Mouse (Mus musculus) myocyte (in vitro differentiated cells): ENCODE measurements around the gene Fam227b. TPM values are rescaled to one million over a fixed set of nuclear protein-coding genes. Genes with fewer than 3 reads are reported as not detected.

Experiments used
- H3K27me3 ChIP-seq: one replicate; pipeline ENCODE4 v1.6.1; 2011; ENCODE audit not compliant: control insufficient read depth, insufficient read depth, insufficient read length
- H3K36me3 ChIP-seq: one replicate; pipeline ENCODE4 v1.6.1; 2011; ENCODE audit not compliant: control insufficient read depth, insufficient read depth
- H3K4me2 ChIP-seq: one replicate; pipeline ENCODE4 v1.6.1; 2011; ENCODE audit warnings: low read depth, control low read depth
- H3K4me3 ChIP-seq: one replicate; pipeline ENCODE4 v1.5.1; 2011; ENCODE audit warnings: mild to moderate bottlenecking, control low read depth, moderate library complexity
- H3K79me2 ChIP-seq: one replicate; pipeline ENCODE4 v1.6.1; 2011; ENCODE audit not compliant: control insufficient read depth, insufficient read depth
- H3ac ChIP-seq: one replicate; pipeline ENCODE4 v1.6.1; 2011; ENCODE audit not compliant: control insufficient read depth, insufficient read length
- CEBPB ChIP-seq: IDR thresholded peaks from 2 replicates; pipeline ENCODE4 v1.6.1; 2011; ENCODE audit warnings: mild to moderate bottlenecking, moderate library complexity; ENCODE audit not compliant: poor library complexity, insufficient read depth, severe bottlenecking
- E2F4 ChIP-seq: IDR thresholded peaks from one replicate; pipeline ENCODE4 v1.6.1; 2011; ENCODE audit warnings: mild to moderate bottlenecking, control low read depth, moderate library complexity; ENCODE audit not compliant: insufficient read depth
- MAX ChIP-seq: IDR thresholded peaks from one replicate; pipeline ENCODE4 v1.6.1; 2011; ENCODE audit warnings: low read depth, mild to moderate bottlenecking, control low read depth
- MYOD1 ChIP-seq, 3 experiments: IDR thresholded peaks; one replicate each; pipeline ENCODE4 v1.6.1; 2011; ENCODE audit warnings: control low read depth in 2 of 3, low read depth in 2 of 3, mild to moderate bottlenecking in 2 of 3, moderate library complexity in 1 of 3; ENCODE audit not compliant: insufficient read length in 2 of 3, control insufficient read depth in 1 of 3
- MYOG ChIP-seq, 3 experiments: IDR thresholded peaks; one replicate each; pipeline ENCODE4 v1.6.1; 2011; ENCODE audit warnings: control low read depth in 2 of 3, low read depth in 2 of 3, mild to moderate bottlenecking in 2 of 3; ENCODE audit not compliant: insufficient read length in 2 of 3, control insufficient read depth in 1 of 3, insufficient read depth in 1 of 3
- POLR2A ChIP-seq: IDR thresholded peaks from one replicate; pipeline ENCODE4 v1.6.1; 2011; ENCODE audit warnings: low read depth, mild to moderate bottlenecking, control low read depth, moderate library complexity; ENCODE audit not compliant: insufficient read length
- POLR2AphosphoS2 ChIP-seq: IDR thresholded peaks from one replicate; pipeline ENCODE4 v1.6.1; 2011; ENCODE audit warnings: low read depth, control low read depth; ENCODE audit not compliant: insufficient read length
- REST ChIP-seq: IDR thresholded peaks from one replicate; pipeline ENCODE4 v1.6.1; 2011; ENCODE audit warnings: mild to moderate bottlenecking, control low read depth, moderate library complexity; ENCODE audit not compliant: insufficient read depth, insufficient read length
- SRF ChIP-seq: IDR thresholded peaks from one replicate; pipeline ENCODE4 v1.6.1; 2011; ENCODE audit warnings: low read depth; ENCODE audit not compliant: control insufficient read depth, insufficient read length
- TCF12 ChIP-seq: IDR thresholded peaks from one replicate; pipeline ENCODE4 v1.6.1; 2011; ENCODE audit warnings: mild to moderate bottlenecking, control low read depth; ENCODE audit not compliant: poor library complexity, insufficient read depth, severe bottlenecking
- TCF3 ChIP-seq: IDR thresholded peaks from one replicate; pipeline ENCODE4 v1.6.1; 2011; ENCODE audit warnings: low read depth, control low read depth; ENCODE audit not compliant: insufficient read length
- USF1 ChIP-seq: IDR thresholded peaks from one replicate; pipeline ENCODE4 v1.6.1; 2011; ENCODE audit warnings: low read depth, mild to moderate bottlenecking, control low read depth, moderate library complexity
- polyA plus RNA-seq: library from polyadenylated mRNA; unstranded; fragments of >200 nt; fragmentation: generic; extraction: Trizol; gene quantifications from one replicate; pipeline ENCODE4 v1.2.1, GENCODE M21; 2012; ENCODE audit warnings: missing spikeins

Fam227b gene
- polyA plus RNA-seq, 1 experiment, result not detected

- TF ChIP-seq POLR2A (no peak), REST (no peak), SRF (no peak), TCF12 (no peak), CEBPB (no peak), POLR2AphosphoS2 (no peak), TCF3 (no peak), E2F4 (no peak), USF1 (no peak)
- Histone ChIP-seq H3K27me3 (peaks cover 5% of the 10 kb centered on the region), H3K36me3 (no peaks in the 10 kb centered on the region), H3K4me2 (no peak overlapping the region), H3ac (no peak overlapping the region), H3K4me3 (no peak overlapping the region), H3K79me2 (no peaks in the 10 kb centered on the region)
Observed at GRCm38 (mm10) chr2:126171427-126171826, 19.6 kb upstream of the Fam227b start.

- Histone ChIP-seq H3ac (no peak overlapping the region), H3K79me2 (no peaks in the 10 kb centered on the region), H3K36me3 (peaks cover 10% of the 10 kb centered on the region), H3K4me3 (no peak overlapping the region), H3K27me3 (no peaks in the 10 kb centered on the region), H3K4me2 (no peak overlapping the region)
- TF ChIP-seq TCF12 (no peak), MYOD1 (IDR thresholded peaks at IDR 0.05; ENCODE audit: control insufficient read depth in 1 of 3, insufficient read length in 2 of 3, low read depth in 2 of 3) (no peak), MAX (no peak), MYOG (IDR thresholded peaks at IDR 0.05; ENCODE audit: control insufficient read depth in 1 of 3, insufficient read depth in 1 of 3, insufficient read length in 2 of 3, low read depth in 2 of 3) (no peak), E2F4 (no peak), TCF3 (no peak), SRF (no peak), POLR2AphosphoS2 (no peak), CEBPB (no peak), USF1 (no peak), REST (no peak), POLR2A (no peak)
Observed at GRCm38 (mm10) chr2:126166848-126167617, 15.2 kb upstream of the Fam227b start.

GRCm38 (mm10) chr2:126166335-126166734, 14.5 kb upstream of the Fam227b start:
- no peak overlapping the region for H3K4me2 ChIP-seq
- TF ChIP-seq TCF3 (no peak), SRF (no peak), USF1 (no peak), POLR2AphosphoS2 (no peak), POLR2A (no peak), E2F4 (no peak), CEBPB (no peak), TCF12 (no peak), REST (no peak), MYOD1 (IDR thresholded peaks at IDR 0.05; ENCODE audit: control insufficient read depth in 1 of 3, insufficient read length in 2 of 3, low read depth in 2 of 3) (no peak), MYOG (IDR thresholded peaks at IDR 0.05; ENCODE audit: control insufficient read depth in 1 of 3, insufficient read depth in 1 of 3, insufficient read length in 2 of 3, low read depth in 2 of 3) (no peak), MAX (no peak)
- H3K36me3 ChIP-seq, result peaks cover 10% of the 10 kb centered on the region
- no peak overlapping the region for H3ac ChIP-seq
- H3K79me2 ChIP-seq, result no peaks in the 10 kb centered on the region
- no peaks in the 10 kb centered on the region for H3K27me3 ChIP-seq
- no peak overlapping the region for H3K4me3 ChIP-seq

- no peak overlapping the region for H3K4me2 ChIP-seq
- H3K36me3 ChIP-seq, result peaks cover 10% of the 10 kb centered on the region
- no peaks in the 10 kb centered on the region for H3K27me3 ChIP-seq
- no peak overlapping the region for H3K4me3 ChIP-seq
- TF ChIP-seq USF1 (no peak), REST (no peak), POLR2A (no peak), CEBPB (no peak), TCF12 (no peak), E2F4 (no peak), MYOG (IDR thresholded peaks at IDR 0.05; ENCODE audit: control insufficient read depth in 1 of 3, insufficient read depth in 1 of 3, insufficient read length in 2 of 3, low read depth in 2 of 3) (no peak), MAX (no peak), TCF3 (no peak), POLR2AphosphoS2 (no peak), MYOD1 (IDR thresholded peaks at IDR 0.05; ENCODE audit: control insufficient read depth in 1 of 3, insufficient read length in 2 of 3, low read depth in 2 of 3) (no peak)
- no peak overlapping the region for H3ac ChIP-seq
- no peaks in the 10 kb centered on the region for H3K79me2 ChIP-seq
Observed at GRCm38 (mm10) chr2:126165277-126166018, 13.6 kb upstream of the Fam227b start.

GRCm38 (mm10) chr2:126147723-126148122, 4.1 kb downstream of the Fam227b start:
- no peaks in the 10 kb centered on the region for H3K36me3 ChIP-seq
- H3ac ChIP-seq, result no peak overlapping the region
- H3K79me2 ChIP-seq, result no peaks in the 10 kb centered on the region
- H3K27me3 ChIP-seq, result peaks cover 3% of the 10 kb centered on the region
- H3K4me3 ChIP-seq, result no peak overlapping the region
- no peak overlapping the region for H3K4me2 ChIP-seq
- TF ChIP-seq USF1 (no peak), TCF3 (no peak), POLR2A (no peak), REST (no peak), MAX (no peak), MYOD1 (IDR thresholded peaks at IDR 0.05; ENCODE audit: control insufficient read depth in 1 of 3, insufficient read length in 2 of 3, low read depth in 2 of 3) (no peak), E2F4 (no peak), MYOG (IDR thresholded peaks at IDR 0.05; ENCODE audit: control insufficient read depth in 1 of 3, insufficient read depth in 1 of 3, insufficient read length in 2 of 3, low read depth in 2 of 3) (no peak), POLR2AphosphoS2 (no peak)
